Mouse (Mus musculus) left cerebral cortex, postnatal 25 days (tissue): ENCODE measurements around the gene Socs4. TPM values are rescaled to one million over a fixed set of nuclear protein-coding genes. Genes with fewer than 3 reads are reported as not detected.

Experiments
- DNase-seq, 2 experiments: peaks; one replicate each; pipeline ENCODE4 v3.0.0; 2022; ENCODE audit warnings: low spot score in 2 of 2, mixed read lengths in 1 of 2
- intact Hi-C: fragments of 180-260 bp; cut with DNase I; formaldehyde crosslinking; loops from one replicate; pipeline ENCODE4 v1.15.1; 2025
- total RNA-seq, 2 experiments: library from RNA; stranded (reverse); gene quantifications; 2 replicates each; pipeline ENCODE4 v1.2.3; 2021

Gene Socs4
- 10 to 100 TPM; 11.0 to 11.2 TPM for total RNA-seq

DNA sequence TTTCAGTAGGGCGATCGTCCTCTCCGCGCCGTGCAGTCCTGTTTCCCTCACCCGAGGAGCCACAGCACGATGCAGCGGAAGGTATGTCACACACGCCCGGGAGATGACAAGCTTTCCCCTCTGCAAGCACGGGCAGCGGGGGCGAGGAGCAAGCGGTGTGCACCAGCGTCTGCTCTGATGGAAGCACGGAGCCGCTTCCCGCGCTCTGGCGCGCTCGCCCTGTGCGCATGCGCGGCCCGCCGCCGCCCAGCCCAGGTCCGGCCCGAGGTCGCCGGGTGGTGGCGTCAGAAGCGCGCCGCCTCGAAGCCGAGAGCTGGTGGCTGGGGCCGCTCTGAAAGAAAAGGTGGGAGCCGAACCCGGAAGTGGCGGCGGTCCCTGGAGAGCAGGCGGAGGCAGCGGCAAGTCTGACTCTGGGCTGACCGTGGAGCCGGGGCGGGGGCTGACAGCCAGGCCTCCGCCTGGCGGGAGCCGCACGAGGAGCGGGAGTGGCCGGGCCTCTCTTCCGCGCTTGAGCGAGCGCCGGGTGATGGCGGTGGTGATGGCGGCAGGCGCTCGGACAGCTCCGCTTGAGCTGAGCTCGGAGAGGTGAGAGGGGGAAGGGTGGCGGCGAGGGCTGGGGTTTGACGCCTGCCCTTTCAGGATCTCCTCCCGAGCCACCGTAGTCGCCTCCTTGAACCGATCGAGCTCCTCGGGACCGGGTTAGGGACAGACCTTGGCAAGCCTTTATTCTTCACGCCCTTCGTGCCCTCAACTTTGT is at the start of gene Socs4, which contains the start of gene Wdhd1:
Gene Socs4, plus strand, starts transcription at position 295 of the 757 bp plus-strand sequence.
Gene Wdhd1, minus strand, starts transcription at position 221 of the 757 bp plus-strand sequence.
- intact Hi-C loops: loop anchor here (2.0 to 5.0 kb wide), 2 partner anchors 22 to 115 kb away; partner anchors contain the start of gene Mapk1ip1l
- DNase-seq: peak; percentile 94 to 96

DNA sequence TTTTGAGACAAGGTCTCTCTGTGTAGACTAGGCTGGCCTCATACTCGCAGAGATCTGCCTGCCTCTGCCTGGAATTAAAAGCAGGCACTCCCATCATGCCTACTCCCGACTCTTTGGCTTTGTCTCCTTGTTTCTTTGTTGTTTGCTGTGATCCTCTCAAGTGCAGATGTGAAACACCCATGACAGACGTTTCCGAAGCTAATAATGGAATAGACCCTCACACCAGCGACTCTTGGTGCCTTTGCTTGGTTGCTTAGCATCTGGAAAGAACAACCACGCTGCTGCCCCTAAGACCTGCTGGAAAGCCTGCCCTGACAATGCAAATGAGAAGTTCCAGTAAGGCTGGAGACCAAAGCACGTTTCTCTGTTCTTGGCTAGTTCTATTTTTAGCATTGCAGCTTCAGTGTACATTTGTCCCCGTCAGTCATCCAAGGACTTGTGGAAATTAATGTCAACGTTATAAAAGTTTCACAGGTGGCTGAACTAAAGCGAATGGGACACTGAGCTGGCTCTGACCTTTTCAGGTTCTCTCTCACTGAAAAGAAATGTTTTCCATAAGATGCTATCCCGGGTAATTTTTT is 46.8 kb upstream of the Socs4 start:
- DNase-seq: no peak
- intact Hi-C loops: no loop called here

DNA sequence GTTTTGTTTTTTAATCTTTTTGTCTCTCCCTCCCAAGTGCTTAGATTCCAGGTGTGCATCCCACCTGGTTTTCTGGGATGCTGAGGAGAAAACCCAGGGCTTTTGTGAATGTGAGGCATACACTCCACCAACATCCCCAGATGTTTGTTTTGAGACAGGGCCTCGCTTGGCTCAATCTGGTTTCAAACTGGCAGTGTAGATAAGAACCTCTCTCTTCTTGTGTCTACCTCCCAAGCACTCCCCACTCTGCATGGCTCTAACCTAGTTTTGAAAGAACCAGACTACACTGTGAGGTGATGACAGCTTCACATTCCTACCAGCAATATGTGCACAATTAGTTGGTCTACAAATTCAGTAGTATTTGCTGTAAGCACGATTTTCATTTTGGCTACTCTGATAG is 43.1 kb upstream of the Socs4 start:
- intact Hi-C loops: no loop called here
- no peak for DNase-seq

DNA sequence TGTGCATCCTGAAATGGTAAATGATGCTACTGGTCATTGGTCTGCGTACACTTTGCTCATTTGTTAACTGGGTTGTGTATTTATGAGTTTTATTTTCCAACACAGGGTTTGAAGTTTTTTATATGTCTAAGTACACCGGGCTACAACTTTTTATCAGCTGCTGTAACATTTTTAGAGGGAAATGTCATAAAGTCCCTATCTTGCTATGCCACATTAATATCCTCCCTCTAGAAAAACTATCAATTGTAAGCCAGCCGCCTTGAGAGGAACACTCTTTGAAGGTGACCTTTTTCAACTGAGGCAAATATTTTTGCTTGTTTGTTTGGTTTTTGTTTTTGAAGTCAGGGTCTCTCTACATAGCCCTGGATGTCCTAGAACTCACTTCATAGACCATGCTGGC is 42.7 kb upstream of the Socs4 start:
- intact Hi-C loops: no loop called here
- no peak for DNase-seq

DNA sequence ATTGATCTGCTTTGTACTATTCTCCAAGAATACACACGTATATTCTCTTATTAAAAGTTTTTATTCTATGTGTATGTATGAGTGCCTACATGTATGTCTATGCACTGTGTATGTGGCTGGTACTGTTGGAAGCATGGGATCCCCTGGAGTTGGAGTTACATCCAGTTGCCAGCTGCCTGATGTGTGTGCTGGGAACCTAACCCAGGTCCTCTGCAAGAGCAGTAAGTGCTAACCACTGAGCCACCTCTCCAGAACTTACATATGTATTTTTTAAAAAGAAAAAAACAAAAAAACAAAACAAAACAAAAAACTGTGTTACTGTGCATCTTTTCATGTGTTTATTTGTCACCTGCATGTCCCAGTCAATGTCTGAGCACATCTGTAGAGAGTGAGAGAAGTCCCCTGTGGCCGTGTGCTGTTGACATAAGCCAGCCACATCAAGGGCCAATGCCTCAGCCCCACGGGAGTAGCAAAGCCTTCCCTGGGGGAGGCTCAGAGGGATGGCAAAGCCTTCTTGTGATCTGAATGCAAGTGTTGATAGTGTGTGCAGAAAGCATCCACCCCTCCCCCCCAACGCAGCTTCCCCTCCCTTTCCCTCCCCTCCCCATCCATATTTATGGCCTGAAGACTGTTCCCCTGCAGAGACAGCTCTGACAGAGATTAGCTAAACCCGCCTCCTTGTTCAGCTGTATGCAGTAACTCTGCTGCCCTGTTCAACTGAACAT is 42.0 kb upstream of the Socs4 start:
- intact Hi-C loops: no loop called here
- DNase-seq: no peak

DNA sequence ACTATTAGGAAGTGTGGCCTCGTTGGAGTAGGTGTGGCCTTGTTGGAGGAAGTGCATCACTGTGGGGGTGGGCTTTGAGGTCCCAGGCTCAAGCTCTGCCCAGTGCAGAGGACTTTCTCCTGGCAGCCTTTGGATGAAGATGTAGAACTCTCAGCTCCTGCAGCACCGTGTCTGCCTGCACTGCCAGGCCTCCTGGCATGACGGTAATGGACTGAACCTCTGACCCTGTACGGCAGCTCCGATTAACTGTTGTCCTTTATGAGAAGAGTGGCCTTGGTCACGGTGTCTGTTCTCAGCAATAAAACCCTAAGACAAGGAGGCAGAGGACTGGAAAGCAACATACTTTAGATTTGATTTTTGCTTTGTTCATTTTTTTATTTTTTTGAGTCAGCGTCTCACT is 40.2 kb upstream of the Socs4 start:
- no peak for DNase-seq

DNA sequence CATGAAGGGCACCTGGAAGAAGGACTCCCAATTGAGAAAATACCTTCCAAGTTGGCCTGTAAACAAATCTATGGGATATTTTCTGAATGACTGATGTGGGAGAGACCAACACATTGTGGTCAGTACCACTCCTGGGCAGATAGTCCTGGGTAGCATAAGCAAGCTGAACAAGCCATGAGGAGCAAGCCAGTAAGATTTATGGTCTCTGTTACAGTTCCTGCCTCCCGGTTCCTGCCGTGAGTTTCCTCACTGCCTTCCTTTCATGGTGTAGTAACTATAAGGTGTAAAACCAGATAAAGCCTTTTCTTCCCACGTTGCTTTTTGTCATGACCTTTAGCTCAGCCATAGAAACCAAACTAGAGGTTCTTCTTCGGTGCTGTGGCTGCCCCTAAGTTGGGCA is 39.4 kb upstream of the Socs4 start:
- DNase-seq: no peak
- intact Hi-C loops: no loop called here

More for the DNA sequence above, 40.2 kb upstream of the Socs4 start:
- intact Hi-C loops: no loop called here

DNA sequence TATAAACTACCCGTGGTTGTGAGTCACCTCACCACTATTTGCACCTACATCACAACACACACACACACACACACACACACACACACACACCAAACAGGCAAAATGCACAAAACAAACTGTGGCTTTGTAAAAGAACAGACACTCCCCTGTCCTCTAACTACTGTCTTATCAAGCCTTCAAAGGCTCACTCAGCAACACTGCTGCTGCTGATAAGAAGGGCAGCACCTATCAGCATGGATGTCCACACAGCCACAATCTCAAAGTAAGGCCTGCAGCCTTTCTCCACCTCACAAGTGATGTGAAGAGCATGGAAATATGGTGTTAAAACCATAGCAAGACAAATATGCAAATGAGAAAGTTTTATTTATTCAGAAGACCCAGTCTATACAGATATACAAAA is 36.1 kb upstream of the Socs4 start:
- intact Hi-C loops: no loop called here
- DNase-seq: no peak

DNA sequence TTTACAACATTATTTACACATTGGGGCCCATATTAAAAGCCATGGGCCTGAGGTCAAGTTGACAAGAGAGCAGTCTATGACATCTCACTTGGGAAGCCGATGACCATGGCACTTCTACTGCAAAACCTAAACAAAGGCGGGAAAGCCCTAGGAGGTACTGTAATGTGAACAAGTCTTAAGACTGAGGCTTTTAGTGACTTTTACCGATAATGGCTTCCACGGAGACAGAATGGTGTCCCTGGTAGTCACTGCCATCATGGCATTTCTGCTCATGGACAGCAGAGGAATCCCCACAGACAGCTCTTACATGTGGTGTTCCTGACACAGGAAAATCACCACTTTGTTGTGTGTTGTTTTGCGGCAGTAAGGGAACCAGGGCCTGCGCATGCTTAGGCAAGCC is 35.7 kb upstream of the Socs4 start:
- no peak for DNase-seq
- intact Hi-C loops: no loop called here

DNA sequence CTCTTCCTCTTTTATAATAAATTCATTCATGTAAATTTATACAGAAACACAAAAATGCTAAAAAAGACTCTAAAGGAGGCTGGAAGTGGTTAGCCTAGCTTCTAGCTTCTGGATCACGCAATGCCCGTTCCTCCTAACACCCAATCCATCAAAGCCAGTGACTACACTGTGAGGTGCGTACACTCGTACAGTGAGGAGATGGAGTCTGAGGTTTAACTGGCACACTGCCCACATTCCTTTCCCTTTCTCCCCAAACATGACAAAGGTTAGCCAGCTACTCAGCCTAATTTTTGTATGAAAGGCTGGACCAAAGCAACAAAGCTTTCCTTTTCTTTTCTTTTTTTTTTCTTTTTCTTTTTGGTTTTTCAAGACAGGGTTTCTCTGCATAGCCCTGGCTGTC is 34.0 kb upstream of the Socs4 start:
- intact Hi-C loops: no loop called here
- no peak for DNase-seq

DNA sequence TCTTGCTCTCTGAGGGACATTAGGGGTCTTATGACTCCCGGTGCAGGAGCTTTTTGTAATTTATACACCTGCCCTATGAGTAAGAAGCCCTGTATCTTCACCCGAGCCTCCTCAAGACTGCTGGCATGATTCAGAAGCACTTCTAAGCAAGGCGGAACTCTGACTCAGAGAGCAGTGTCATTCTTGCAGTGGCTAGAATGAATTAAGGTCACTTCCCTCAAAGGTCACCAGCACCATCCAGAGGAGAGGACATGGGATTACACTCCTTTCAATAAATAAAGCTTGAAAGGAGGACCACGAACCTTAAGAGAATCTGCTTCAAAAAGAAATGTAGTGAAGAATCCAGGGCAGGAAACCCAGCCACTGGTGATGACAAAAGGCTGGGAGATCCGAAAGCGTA is 26.9 kb upstream of the Socs4 start:
- intact Hi-C loops: no loop called here
- DNase-seq: no peak

DNA sequence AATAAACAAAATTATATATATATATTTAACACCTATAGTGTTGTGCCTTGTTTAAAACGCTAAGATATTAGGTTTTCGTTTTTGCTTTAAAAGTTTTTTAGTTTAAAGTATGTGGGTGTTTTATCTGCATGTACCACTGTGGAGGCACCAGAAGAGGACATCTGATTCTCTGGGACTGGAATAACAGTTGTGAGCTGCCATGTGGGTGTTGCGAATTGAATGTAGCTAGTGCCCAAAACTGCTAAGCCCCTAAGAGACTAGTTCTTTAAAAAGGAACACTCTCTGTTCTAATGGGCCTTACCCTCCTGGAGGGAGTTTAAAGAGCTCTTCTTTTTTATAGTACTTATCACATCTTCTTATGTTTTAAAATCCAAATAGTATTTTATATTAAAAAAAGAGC is 11.9 kb upstream of the Socs4 start:
- intact Hi-C loops: loop anchor here (5.0 kb wide), 1 partner anchor 383 kb away; the partner anchor contains the start of gene Samd4
- peak in 1 of 2 experiments; percentile 81 for DNase-seq

DNA sequence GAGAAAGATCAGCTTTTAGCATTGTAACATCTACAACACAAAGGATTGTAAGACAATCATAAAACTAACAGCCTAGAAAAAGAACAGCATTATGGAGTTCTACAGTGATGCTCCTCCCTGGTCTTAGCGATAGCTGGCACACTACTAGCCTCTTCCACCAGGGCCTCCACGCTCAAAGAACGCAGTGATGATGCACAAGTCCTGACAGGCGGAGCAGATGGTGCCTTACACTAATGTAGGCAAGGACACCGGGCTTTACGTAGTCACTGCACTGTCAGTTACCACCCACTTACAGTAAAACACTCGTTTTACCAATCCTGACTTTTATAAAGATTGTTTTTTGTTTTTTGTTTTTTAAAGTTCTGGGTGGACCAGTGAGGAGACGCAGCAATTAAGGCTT is 10.9 kb upstream of the Socs4 start:
- intact Hi-C loops: loop anchor here (5.0 kb wide), 1 partner anchor 384 kb away; the partner anchor contains the start of gene Samd4
- peak in 1 of 2 experiments; percentile 71 for DNase-seq

DNA sequence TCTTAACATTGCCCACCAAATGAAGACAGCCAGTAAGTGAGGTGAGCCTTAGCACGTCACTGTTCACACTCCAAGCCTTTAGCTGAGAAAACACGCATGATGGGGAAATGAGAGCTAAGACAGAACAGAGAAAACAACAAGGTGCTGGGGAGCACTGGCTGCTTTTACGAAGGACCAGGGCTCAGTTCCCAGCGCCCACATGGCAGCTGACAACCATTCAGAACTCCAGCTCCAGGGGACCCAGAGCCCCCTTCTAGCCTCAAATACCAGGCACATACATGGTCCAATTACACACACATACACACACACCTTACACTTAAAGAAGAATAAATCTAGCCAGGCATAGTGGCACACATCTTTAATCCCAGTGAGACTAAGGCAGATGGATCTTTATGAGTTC is 7.7 kb upstream of the Socs4 start:
- intact Hi-C loops: loop anchor here (5.0 kb wide), 1 partner anchor 387 kb away; the partner anchor contains the start of gene Samd4
- DNase-seq: no peak

DNA sequence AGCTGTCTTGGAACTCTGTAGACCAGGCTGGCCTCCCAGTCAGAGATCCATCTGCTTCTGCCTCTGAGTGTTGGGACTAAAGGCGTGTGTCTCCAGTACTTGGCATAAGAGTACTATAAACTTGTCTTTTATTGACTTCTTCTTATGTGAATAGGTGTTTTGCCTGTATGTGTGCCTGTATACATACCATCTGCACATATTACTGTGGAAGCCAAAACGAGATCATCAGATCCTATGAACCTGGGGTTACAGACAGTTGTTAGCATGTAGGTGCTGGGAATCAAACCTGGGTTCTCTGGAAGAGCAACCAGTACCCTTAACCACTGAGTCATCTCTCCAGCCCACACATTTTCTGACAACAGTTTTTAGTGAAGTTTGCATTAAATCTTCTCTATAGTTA is 7.0 kb upstream of the Socs4 start:
- no peak for DNase-seq
- intact Hi-C loops: loop anchor here (5.0 kb wide), 1 partner anchor 387 kb away; the partner anchor contains the start of gene Samd4

DNA sequence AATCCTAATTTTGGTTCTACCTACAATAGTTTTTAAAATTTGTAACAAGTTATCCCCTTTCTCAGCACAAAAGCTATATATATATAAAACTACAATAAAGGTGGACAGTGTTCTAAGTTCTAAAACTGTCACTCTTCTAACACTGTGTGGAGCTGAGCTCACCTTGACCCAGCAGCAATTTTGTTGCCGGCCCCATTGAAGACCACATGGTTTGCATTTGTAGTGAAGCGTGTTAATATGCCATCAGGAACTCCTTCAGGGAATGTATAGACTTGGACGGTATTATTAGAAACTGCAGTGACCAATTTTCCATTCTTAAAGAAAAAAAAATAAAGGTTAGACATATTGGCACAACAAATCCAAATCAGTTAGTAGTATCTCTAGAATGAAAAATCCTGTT is 3.0 kb upstream of the Socs4 start:
- no peak for DNase-seq
- intact Hi-C loops: no loop called here

DNA sequence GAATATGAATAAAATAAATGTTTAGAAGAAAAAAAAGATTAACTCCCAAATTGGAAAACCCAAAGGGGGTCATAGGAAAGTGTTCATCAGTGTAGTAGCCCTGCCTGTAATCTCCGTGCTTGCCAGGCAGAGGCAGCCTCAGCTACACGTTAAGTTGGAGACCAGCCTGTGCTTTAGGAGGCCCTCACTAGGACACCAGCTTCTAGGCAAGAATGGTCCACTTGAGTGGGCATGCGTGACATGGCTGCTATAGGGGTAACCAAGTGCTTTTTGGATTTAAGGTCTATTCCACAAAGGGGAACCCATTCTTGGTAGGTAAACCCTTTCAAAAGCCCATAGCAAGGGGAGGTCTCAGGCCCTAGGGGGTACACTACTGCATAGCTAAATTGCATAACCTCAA is 1.3 kb upstream of the Socs4 start:
- no peak for DNase-seq
- intact Hi-C loops: loop anchor here (5.0 kb wide), 1 partner anchor 117 kb away; no protein-coding TSS in a partner anchor

DNA sequence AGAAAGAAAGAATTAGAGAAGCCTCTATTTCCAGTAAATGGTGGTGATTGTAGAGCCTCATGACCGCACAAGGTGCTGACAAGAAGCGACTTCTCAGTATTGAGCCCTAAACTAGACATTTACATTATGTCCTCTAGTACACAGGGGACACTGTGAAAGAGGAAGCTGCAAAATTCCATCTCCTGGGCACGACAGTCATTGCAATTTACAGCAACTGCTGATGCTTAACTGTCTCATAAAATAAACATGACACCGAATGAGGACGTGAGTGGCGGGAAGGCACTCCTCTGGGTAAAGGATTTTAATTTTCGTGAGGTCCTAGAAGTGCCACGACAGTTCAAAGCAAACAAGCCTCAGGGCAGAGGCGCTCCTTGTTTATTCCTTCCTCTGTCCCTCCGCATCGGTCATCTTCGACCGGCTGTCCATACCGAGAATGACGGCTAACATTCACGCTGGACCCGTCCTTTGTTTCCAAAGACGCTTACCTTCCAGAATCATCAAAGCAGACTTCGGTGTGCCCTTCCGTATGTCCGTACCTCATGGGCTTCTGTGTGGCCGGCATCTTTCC is 611 bp upstream of the Socs4 start:
- intact Hi-C loops: loop anchor here (2.0 to 5.0 kb wide), 2 partner anchors 23 to 116 kb away; partner anchors contain the start of gene Mapk1ip1l
- no peak for DNase-seq

DNA sequence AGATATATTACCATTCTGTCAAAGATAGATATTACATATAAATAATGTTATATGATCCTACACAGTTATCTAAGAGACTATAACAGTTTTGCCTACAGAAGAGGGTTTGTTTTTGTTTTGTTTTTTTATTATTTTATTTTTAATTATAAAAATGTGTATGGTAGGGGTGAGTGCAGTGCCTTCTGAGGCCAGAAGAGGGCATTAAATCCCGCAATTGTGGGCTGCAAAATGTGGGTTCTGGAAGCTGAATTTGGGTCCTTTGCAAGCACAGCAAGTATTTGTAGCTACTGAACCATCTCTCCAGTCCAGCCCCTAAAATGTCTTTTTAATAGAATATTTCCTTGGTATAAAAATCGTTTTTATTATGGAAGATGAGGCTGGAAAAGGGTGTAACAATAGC is 2.3 kb downstream of the Socs4 start:
- intact Hi-C loops: loop anchor here (5.0 kb wide), 1 partner anchor 113 kb away; no protein-coding TSS in a partner anchor

DNA sequence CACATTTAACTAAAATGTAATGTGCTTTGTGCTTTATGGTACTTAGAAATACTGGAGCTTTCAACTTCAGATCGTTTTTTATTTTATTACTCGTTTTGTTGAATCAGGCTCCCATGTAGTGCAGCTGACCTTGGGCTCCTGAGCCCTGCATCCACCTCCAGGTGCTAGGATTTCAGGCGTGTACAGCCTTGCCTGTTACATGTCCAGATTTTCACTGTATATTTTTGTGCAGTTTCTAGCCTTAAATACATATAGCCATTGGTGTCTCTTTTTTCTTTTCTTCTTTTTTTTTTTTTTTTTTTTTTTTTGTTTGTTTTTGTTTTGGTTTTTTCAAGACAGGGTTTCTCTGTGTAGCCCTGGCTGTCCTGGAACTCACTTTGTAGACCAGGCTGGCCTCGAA is 4.8 kb downstream of the Socs4 start:
- intact Hi-C loops: no loop called here
- no peak for DNase-seq

More for the DNA sequence above, 2.3 kb downstream of the Socs4 start:
- DNase-seq: no peak
